Mouse (Mus musculus) G1E-ER4 (cell line): ENCODE measurements at regions not wholly inside any gene's neighbourhood (a gene's known extent, or its start where the extent isn't known, plus 50 kb on each side); places are given as distances from the start of the nearest gene placed in this dataset.

Experiments used
- GATA1 ChIP-seq: IDR thresholded peaks from one replicate; pipeline ENCODE4 v1.8.0; 2012; ENCODE audit warnings: low read length, inconsistent platforms

- no peak for TF ChIP-seq GATA1
These were observed 1086.4 kb downstream of the Diaph3 start for GRCm38 (mm10) chr14:86054668-86055067.

- no peak for TF ChIP-seq GATA1
These were observed 1111.6 kb downstream of the Diaph3 start for GRCm38 (mm10) chr14:86029401-86029800.
